Mouse (Mus musculus): ENCODE data around the gene Bola1. TPM values are rescaled to one million over a fixed set of nuclear protein-coding genes. Genes with fewer than 3 reads are reported as not detected.
"Not testable (repeated sequence)": the region's sequence is repeated elsewhere in the genome, so short reads cannot be mapped to it uniquely, and the experiment has no call there.

The Bola1 gene
- total and polyA plus RNA-seq, 2 experiments = 44.0 to 68.7 TPM

DNA sequence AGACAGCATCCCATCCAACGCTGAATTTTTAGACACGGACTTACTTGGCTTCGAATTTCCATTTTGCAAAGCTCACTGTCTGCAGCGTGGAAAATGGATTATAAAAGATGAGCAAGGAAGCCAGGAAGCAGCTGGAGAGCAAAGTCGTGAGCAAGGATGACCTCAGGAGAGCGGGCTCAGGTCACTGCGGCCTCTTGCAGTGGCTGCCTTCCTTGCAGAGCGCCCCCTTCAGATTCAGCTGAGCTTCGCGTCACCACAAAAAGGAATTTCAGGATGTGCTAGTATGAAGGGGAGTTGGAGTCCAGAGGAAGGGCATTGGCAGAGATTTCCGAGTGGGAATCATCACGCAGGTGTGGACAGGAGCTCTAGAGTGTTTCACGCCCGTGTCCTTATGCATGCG, 10.3 kb downstream of the Bola1 start:
- Histone ChIP-seq H3K79me2 (ENCODE audit: control insufficient read depth, insufficient read depth, low read length) (no peaks in the 10 kb centered on the region), H3K36me3 (ENCODE audit: control insufficient read depth, insufficient read depth, low read length) (no peaks in the 10 kb centered on the region), H3K27ac (replicated peaks; ENCODE audit: insufficient read depth, low read depth, low read length) (no peak overlapping the region), H3K4me3 (ENCODE audit: insufficient read depth, low read depth, low read length) (no peak overlapping the region), H3K27me3 (ENCODE audit: control insufficient read depth, insufficient read depth, low read length) (no peaks in the 10 kb centered on the region), H3K4me1 (ENCODE audit: control insufficient read depth, insufficient read depth, low read length) (peaks cover 3% of the 10 kb centered on the region), H3K9ac (ENCODE audit: low read depth, low read length) (no peak overlapping the region)
- TF ChIP-seq CTCF (IDR thresholded peaks at IDR 0.05; ENCODE audit: low read depth, low read length) (peak; percentile 43), POLR2A (IDR thresholded peaks at IDR 0.05; ENCODE audit: extremely low read depth, insufficient read depth, low read length) (no peak)
- no peak for DNase-seq (ENCODE audit: extremely low read depth, low read depth, low spot score)
- WGBS = 66% methylated on average over 15 of the region's 15 CpGs

DNA sequence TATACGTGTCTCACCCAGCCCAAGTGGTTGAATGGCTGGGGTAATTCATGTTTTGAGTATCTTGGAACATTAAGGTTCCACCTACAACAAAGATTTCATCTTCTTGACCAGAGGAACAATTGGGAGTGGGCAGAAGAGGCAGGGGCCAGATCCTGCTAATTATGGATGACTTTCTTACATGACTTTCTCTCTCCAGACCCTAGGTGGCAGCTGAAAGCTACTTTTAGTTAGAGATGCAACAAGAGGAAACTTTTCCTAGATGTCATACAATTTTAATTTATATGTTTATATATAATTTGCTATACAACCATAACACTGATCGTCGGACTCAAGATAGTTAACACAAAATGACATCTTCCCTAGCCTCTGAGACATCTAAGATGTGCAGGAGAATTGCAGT, 11.7 kb downstream of the Bola1 start:
- no peaks in the 10 kb centered on the region for H3K36me3 ChIP-seq (ENCODE audit: control insufficient read depth, insufficient read depth, low read length)
- H3K4me3 ChIP-seq (ENCODE audit: insufficient read depth, low read depth, low read length) = no peak overlapping the region
- TF ChIP-seq POLR2A (IDR thresholded peaks at IDR 0.05; ENCODE audit: extremely low read depth, insufficient read depth, low read length) (no peak), CTCF (IDR thresholded peaks at IDR 0.05; ENCODE audit: low read depth, low read length) (no peak)
- DNase-seq (ENCODE audit: extremely low read depth, low read depth, low spot score) = no peak
- H3K27me3 ChIP-seq (ENCODE audit: control insufficient read depth, insufficient read depth, low read length) = no peaks in the 10 kb centered on the region
- no peak overlapping the region for H3K9ac ChIP-seq (ENCODE audit: low read depth, low read length)
- peaks cover 3% of the 10 kb centered on the region for H3K4me1 ChIP-seq (ENCODE audit: control insufficient read depth, insufficient read depth, low read length)
- no peak overlapping the region for H3K27ac ChIP-seq (replicated peaks; ENCODE audit: insufficient read depth, low read depth, low read length)
- WGBS = 81% methylated on average over 3 of the region's 3 CpGs
- no peaks in the 10 kb centered on the region for H3K79me2 ChIP-seq (ENCODE audit: control insufficient read depth, insufficient read depth, low read length)

DNA sequence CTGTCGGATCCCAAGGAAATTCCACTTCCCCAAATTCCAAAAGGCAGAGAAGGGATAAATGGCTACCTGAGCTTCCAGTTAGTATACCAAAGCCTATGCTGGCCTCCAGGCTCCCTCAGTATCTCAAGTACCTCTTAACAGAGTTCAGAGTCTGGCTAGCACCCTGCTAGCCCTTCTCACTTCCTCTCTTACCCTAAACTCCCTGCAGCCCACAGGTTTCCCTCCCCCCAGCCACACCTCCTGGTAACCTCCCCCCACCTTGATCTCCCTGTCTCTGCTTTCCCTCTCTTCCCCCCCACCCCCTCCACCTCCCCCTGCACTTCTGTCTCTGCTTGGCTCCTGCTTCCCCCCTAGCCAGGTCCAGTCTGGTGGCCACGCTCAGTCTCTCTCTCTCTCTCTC, 19.8 kb downstream of the Bola1 start:
- no peak overlapping the region for H3K27ac ChIP-seq (replicated peaks; ENCODE audit: insufficient read depth, low read depth, low read length)
- no peak overlapping the region for H3K4me3 ChIP-seq (ENCODE audit: insufficient read depth, low read depth, low read length)
- no peaks in the 10 kb centered on the region for H3K36me3 ChIP-seq (ENCODE audit: control insufficient read depth, insufficient read depth, low read length)
- no peaks in the 10 kb centered on the region for H3K79me2 ChIP-seq (ENCODE audit: control insufficient read depth, insufficient read depth, low read length)
- DNase-seq (ENCODE audit: extremely low read depth, low read depth, low spot score) = no peak
- no peak for TF ChIP-seq POLR2A (IDR thresholded peaks at IDR 0.05; ENCODE audit: extremely low read depth, insufficient read depth, low read length)
- TF ChIP-seq CTCF (IDR thresholded peaks at IDR 0.05; ENCODE audit: low read depth, low read length) = no peak
- peaks cover 4% of the 10 kb centered on the region; the same call in 1 of the 2 replicates for H3K4me1 ChIP-seq (ENCODE audit: control insufficient read depth, insufficient read depth, low read length)
- H3K9ac ChIP-seq (ENCODE audit: low read depth, low read length) = no peak overlapping the region
- H3K27me3 ChIP-seq (ENCODE audit: control insufficient read depth, insufficient read depth, low read length) = no peaks in the 10 kb centered on the region
- 78% methylated on average over 2 of the region's 2 CpGs for WGBS

DNA sequence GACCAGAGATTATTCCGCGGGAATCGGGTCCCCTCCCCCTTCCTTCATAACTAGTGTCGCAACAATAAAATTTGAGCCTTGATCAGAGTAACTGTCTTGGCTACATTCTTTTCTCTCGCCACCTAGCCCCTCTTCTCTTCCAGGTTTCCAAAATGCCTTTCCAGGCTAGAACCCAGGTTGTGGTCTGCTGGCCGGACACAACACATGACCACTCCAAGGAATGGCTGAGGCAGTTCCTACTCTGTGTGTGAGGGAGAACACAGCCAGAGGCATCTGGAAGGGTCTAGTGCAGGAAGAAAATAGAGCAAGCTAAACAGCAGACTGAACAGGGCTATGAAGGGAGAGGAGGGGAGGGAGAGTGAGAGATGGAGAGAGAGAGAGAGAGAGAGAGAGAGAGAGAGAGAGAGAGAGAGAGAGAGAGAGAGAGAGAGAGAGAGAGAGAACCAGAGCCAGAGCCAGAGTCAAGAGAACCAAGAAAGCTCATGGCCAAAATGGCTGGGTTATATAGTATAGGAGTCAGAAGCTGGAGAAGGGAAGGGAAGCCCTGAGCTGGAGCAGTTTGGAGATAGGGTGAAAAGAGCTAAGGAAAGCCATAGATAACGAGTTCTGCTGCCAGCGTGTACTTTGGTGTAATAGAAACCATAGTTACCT, 20.8 kb downstream of the Bola1 start:
- not testable (repeated sequence) for DNase-seq (ENCODE audit: extremely low read depth, low read depth, low spot score); H3K4me3 ChIP-seq (ENCODE audit: insufficient read depth, low read depth, low read length); H3K9ac ChIP-seq (ENCODE audit: low read depth, low read length); H3K27ac ChIP-seq (replicated peaks; ENCODE audit: insufficient read depth, low read depth, low read length); H3K27me3 ChIP-seq (ENCODE audit: control insufficient read depth, insufficient read depth, low read length); H3K36me3 ChIP-seq (ENCODE audit: control insufficient read depth, insufficient read depth, low read length); H3K79me2 ChIP-seq (ENCODE audit: control insufficient read depth, insufficient read depth, low read length); H3K4me1 ChIP-seq (ENCODE audit: control insufficient read depth, insufficient read depth, low read length)
- WGBS = 28% methylated on average over 8 of the region's 8 CpGs

DNA sequence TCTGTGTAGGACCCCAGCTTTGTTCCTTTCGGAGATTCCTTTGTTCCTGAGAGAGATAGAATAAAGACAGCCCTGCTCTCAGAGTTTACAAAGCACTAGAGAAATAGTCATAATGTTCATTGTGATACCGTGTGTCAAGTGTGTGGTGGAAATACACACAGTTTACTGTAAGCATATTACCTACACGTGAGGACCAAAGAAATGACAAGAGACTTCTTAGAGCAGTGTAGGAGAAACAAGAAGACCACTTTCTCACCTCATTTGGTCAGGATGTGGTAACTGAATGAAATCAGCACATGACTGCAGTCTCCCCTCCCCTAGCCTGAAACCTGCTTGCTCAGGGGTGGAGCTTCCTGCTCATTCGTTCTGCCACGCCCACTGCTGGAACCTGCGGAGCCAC, 21.3 kb downstream of the Bola1 start:
- 3% methylated on average over 6 of the region's 6 CpGs for WGBS
- H3K27ac ChIP-seq (replicated peaks; ENCODE audit: insufficient read depth, low read depth, low read length) = peak overlapping the region; percentile 40
- no peaks in the 10 kb centered on the region for H3K79me2 ChIP-seq (ENCODE audit: control insufficient read depth, insufficient read depth, low read length)
- TF ChIP-seq POLR2A (IDR thresholded peaks at IDR 0.05; ENCODE audit: extremely low read depth, insufficient read depth, low read length) = no peak
- TF ChIP-seq CTCF (IDR thresholded peaks at IDR 0.05; ENCODE audit: low read depth, low read length) = no peak
- H3K9ac ChIP-seq (ENCODE audit: low read depth, low read length) = peak overlapping the region; percentile 13; the same call in 1 of the 2 replicates
- no peaks in the 10 kb centered on the region for H3K36me3 ChIP-seq (ENCODE audit: control insufficient read depth, insufficient read depth, low read length)
- peak overlapping the region; percentile 38; the same call in 1 of the 2 replicates for H3K4me3 ChIP-seq (ENCODE audit: insufficient read depth, low read depth, low read length)
- DNase-seq (ENCODE audit: extremely low read depth, low read depth, low spot score) = peak; percentile 81
- no peaks in the 10 kb centered on the region for H3K27me3 ChIP-seq (ENCODE audit: control insufficient read depth, insufficient read depth, low read length)
- H3K4me1 ChIP-seq (ENCODE audit: control insufficient read depth, insufficient read depth, low read length) = peaks cover 4% of the 10 kb centered on the region; the same call in 1 of the 2 replicates

DNA sequence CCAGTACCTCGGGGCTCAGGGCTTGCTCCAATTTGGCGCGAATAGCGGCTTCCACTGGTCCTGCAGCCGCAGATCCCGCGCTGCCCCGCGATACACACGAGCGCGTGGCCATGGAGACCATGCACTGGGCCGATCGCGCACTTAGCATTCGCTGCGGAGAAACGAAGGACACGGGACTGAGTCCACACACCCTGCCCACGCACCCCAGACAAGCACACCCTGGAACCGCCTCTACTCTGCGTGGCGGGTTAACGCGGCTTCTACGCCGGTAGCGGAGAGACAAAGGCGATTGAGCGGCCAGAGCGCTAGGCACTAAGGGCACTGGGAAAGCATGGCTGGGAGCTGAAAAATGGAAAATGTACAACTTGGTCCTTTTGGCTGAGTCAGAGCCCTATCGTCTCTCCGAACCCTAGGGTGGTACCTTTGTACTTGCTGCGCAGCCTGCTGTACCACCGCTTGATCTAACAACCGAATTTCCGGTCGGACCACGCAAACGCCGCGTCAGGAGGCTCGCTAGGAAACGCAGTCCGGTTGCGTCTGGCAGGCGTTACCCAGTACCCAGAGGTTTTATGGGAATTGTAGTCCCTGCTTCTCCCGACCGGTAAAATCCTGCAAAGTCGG, 22.3 kb downstream of the Bola1 start:
- under 1% methylated on average over 50 of the region's 50 CpGs for WGBS
- Histone ChIP-seq H3K4me3 (ENCODE audit: insufficient read depth, low read depth, low read length) (peak overlapping the region; percentile 58), H3K27me3 (ENCODE audit: control insufficient read depth, insufficient read depth, low read length) (no peaks in the 10 kb centered on the region), H3K9ac (ENCODE audit: low read depth, low read length) (peak overlapping the region; percentile 62), H3K4me1 (ENCODE audit: control insufficient read depth, insufficient read depth, low read length) (peaks cover 4% of the 10 kb centered on the region; the same call in 1 of the 2 replicates), H3K79me2 (ENCODE audit: control insufficient read depth, insufficient read depth, low read length) (no peaks in the 10 kb centered on the region), H3K36me3 (ENCODE audit: control insufficient read depth, insufficient read depth, low read length) (no peaks in the 10 kb centered on the region), H3K27ac (replicated peaks; ENCODE audit: insufficient read depth, low read depth, low read length) (peak overlapping the region; percentile 77)
- TF ChIP-seq CTCF (IDR thresholded peaks at IDR 0.05; ENCODE audit: low read depth, low read length) (no peak), POLR2A (IDR thresholded peaks at IDR 0.05; ENCODE audit: extremely low read depth, insufficient read depth, low read length) (peak; percentile 75)
- peak; percentile 90 for DNase-seq (ENCODE audit: extremely low read depth, low read depth, low spot score)
